Mouse (Mus musculus): ENCODE measurements around the gene Cdc42ep5.
"Not testable (repeated sequence)": the region's sequence is repeated elsewhere in the genome, so short reads cannot be mapped to it uniquely, and the experiment has no call there.

The Cdc42ep5 gene

GRCm38 (mm10) chr7:4164090-4164910 is at the start of gene Cdc42ep5:
TSS of gene Cdc42ep5 (minus strand) at chr7:4164860.
- DNase-seq: peak; percentile 99

- DNase-seq: not testable (repeated sequence)
Observed at GRCm38 (mm10) chr7:4213436-4213835, 48.8 kb upstream of the Cdc42ep5 start.

GRCm38 (mm10) chr7:4208626-4209025 is 44.0 kb upstream of the Cdc42ep5 start:
- no peak for DNase-seq

DNA sequence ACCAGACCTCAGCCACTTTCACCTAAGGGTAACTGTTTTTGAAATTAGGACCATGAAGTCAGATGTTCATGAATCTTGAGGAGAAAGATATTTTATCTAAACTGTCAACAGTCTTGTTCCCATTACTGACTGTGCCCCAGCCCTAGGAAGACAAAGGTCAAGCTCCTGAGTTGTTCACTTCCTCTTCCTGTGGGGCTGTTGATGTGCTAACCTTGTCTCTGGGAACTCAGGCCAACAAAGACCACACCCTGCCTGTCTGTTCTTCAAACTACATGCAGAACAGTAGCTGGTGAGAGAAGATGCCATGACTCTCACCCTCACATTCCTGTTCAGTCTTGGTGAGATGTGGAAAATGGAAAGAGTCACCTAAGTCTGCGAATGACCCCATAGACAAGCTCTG is 42.5 kb upstream of the Cdc42ep5 start:
- no peak for DNase-seq

DNA sequence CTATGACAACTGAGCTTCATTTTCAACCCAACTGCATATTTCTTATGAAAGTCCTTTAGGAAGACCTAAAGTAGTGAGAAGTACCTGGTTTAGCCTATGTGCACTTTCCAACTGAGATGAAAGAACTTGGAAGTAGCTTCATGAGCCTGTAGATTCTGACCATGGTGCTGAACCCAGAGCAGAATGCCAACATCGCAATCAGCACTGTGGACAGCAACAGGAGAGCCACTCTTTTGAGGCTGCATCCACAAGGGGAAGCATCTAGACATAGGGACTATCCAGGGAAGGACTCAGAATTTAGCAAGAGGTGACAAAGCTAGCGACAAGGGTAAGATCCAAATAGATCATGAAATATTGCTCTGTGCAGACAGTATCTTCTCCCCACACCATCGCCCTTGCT is 13.8 kb upstream of the Cdc42ep5 start:
- peak; percentile 84 for DNase-seq

- DNase-seq: no peak
Observed at GRCm38 (mm10) chr7:4170193-4170938, 5.7 kb upstream of the Cdc42ep5 start.

GRCm38 (mm10) chr7:4167098-4167497 is 2.4 kb upstream of the Cdc42ep5 start:
- peak; percentile 82 for DNase-seq

DNA sequence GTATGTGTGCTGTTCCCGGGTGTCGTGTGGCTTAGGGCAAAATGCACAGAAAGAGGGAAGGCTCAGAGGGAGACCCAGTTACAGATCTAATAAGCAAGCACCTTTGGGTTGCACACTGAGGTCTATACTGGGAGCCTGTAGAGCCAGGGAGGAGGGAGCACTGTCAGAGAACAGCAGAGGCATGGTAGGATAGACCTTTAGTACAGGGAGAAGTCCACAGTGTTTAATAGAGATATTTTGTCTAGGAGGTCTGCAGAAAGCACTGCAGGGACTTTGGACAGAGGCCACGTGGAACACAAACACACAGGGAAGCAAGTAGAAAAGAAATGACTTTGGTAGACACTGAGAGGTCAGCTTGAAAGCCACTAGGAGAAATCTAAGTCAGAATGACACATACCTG is 626 bp upstream of the Cdc42ep5 start:
- peak; percentile 87 for DNase-seq

DNA sequence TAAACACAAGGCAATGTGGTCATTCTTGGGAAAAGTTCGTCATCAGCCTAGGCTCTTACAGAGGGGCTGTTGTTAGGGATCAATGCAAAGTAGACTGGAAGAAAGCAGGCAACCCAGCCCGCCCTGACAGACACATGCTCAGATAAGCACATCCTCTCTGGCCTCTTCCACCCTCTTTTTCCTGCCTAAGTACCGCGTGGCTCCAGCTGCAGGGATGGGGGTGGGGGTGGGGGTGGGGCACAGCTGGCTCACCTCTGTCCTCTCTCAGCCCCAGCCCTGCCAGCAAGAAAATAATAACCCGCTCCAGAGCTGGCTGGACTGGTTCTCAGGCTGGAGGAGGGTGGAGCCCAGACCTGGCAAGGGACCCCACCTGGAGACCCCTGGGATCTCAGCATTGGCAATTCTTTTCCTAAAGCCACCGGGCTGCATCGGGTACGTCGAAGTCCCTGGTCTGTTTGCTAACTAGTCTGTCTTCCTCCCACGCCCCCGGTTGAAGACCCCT is 1.0 kb downstream of the Cdc42ep5 start:
- DNase-seq: peak; percentile 97

- DNase-seq: peak; percentile 78
Observed at GRCm38 (mm10) chr7:4161596-4161995, 3.1 kb downstream of the Cdc42ep5 start.

DNA sequence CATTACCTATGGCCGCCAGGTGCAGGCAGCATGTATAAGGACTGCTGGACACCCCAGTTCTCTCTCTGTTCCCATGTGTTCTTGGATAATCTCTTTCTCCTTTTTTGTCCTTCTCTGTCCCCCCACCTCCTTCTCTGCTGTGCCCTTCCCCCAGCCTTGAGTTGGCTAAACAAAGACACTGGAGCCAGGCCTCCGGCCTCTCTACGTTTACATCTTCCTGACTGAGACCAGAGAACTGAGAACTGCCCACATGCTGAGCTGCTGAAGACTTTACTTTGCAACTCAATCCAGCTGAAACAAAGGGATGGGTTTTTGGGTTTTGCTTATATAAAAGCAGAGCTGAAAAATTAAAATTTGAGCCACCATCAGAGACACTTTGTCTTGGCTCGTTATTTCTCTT is 9.7 kb downstream of the Cdc42ep5 start:
- peak; percentile 70 for DNase-seq

DNA sequence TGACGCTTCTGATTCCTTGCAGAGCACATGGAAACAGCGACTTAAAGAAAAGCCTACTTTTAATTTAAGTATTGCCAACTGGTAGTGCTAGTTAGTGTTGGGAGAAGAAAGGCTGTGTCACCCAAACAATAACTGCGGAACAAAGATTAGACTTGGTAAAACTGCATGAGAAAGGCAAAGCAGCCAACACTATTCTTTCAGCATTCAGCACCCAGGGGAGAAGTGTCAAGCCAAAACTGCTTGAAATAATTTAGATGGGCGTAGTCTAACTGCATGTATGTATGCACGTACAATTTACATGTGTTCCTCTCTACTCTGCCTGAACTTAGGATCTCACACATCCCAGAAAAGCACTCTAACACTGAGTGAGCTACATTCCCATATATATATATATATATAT is 10.3 kb downstream of the Cdc42ep5 start:
- peak; percentile 36 for DNase-seq

DNA sequence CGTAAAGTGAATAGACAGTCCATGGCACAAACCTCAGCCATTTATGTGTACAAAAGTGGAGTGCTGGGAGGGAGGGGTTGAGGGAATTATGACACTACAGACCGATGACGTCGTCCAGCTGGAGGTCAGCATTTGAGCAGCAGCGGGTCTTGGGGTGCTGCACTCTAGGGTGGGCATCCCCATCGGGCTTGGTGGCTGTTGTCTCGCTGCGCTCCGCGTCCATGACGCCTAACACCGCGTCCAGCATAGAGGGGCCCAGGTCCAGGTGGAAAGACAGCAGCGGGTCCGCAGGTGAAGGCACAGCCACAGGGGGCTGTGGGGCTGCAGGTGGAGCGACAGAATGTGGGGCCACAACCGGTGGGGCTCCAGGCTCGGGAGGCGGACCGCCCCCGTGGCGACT is 13.4 kb downstream of the Cdc42ep5 start:
- DNase-seq: peak; percentile 95

DNA sequence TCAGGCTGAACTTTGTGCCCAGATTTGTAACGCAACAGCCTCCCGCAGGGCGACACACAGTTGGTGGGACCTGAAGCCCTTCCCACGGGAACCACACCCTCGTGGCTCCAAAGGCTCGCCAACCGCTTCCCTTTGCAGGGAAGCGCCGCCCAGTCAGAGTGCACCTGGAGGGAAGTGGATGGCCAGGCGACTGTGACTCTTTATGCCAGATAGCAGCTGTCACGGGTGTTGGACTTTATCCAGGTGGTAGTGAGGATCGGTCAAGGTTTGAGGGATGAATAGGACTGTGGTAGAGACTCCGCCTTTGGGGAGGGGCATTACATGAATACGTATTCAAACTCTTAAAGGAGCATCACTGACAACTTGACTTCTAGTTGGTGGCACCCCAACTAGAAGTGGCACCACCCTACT is 13.8 kb downstream of the Cdc42ep5 start:
- peak; percentile 97 for DNase-seq

DNA sequence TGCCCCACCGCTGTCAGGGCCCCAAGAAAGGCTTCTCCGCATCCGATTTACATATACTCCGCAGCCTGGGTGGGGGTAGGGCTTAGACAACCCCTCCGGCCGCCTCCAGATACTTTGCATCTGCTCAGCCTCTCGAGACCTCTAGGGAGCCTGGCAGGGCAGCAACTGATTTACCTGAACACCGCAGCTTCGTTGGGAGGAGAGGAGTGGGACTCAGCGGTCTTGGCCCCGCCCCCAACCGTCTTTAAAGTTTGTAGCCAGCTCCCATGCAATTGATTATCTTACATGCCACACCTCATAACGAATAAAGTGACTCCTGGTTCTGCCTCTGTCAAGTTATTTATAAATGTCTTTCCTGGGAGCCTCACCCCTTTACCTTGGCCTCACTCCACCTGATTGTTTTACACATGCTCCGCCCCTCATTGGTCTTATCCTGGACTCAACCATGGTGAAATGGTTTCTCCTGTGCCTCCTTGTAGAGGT is 14.6 kb downstream of the Cdc42ep5 start, which contains the start of gene Leng9:
Gene Leng9 (minus strand): TSS at position 316 of the 483 bp plus-strand sequence.
- DNase-seq: peak; percentile 98

- peak; percentile 99 for DNase-seq
Observed at GRCm38 (mm10) chr7:4149209-4150054, 15.2 kb downstream of the Cdc42ep5 start.

DNA sequence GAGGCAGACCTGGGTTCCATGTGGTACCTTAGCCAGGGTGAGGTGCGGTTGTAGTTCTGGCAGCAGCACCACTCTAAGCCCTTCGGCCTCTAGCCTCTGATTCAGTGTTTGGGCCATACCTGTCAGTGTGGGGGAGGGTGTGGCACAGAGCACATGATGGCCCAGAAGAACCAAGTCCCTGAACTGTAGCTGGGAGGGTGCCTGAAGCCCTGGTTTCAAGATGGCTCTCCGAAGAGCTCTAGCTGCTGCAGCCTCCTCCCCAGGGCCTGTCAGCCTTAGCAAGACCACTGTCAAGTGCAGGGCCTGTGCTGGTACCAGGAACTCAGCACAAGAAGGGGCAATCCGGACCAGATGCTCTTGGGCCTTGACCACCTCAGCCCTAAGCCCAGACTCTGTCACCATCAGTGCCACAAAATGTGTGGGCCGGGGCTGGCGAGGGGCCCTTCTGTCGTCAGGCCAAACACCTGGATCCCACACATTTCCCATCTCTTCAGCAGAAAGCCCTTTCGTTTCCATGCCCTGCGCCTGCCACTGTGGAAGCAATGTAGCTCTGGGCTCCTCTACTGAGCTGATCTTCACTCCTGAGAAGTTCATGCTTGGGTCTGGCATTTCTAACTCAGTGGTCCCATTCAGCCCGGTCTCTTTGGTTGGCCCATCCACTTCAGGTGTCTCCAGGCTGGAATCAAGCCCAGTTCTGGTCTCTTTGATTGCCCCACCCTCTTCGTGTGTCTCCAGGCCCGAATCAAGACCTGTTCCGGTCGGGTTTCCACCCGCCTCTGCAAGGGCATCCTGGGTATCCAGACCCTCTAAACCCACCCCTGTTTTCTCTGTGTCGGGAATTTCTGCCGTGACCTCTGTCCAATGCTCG is 16.1 kb downstream of the Cdc42ep5 start:
- peak; percentile 95 for DNase-seq

DNA sequence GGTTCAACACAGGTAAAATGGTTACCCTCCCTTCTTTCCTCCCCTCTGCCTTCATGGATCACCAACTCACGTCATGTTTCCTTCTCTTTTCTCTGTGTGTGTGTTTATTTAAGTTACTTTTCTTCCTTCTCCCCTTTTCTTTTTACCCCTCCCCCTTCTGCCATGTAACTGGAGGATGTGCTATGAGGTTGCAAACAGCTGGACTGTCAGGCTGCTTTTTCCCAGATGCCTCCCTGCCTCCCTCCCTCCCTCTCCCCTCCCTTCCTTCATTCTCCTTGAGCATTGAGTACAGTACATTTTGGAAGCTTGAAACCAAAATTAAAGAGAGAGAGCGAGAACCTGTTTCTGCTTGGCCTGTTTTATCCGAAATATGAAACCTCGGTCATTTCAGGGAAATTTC is 16.8 kb downstream of the Cdc42ep5 start:
- DNase-seq: no peak

- peak; percentile 92 for DNase-seq
Observed at GRCm38 (mm10) chr7:4147371-4147770, 17.3 kb downstream of the Cdc42ep5 start.

GRCm38 (mm10) chr7:4146241-4147180 is 18.1 kb downstream of the Cdc42ep5 start:
- DNase-seq: peak; percentile 93
